Mouse (Mus musculus): Measurements from ENCODE around the gene Speer4f1. TPM values are rescaled to one million over a fixed set of nuclear protein-coding genes. Genes with fewer than 3 reads are reported as not detected.
"Not testable (repeated sequence)": the region's sequence is repeated elsewhere in the genome, so short reads cannot be mapped to it uniquely, and the experiment has no call there.

Gene Speer4f1
- polyA plus RNA-seq (2015; fragmentation: Nextera tagmentation; extraction: Ambion mirVana): not detected in 2 replicates

DNA sequence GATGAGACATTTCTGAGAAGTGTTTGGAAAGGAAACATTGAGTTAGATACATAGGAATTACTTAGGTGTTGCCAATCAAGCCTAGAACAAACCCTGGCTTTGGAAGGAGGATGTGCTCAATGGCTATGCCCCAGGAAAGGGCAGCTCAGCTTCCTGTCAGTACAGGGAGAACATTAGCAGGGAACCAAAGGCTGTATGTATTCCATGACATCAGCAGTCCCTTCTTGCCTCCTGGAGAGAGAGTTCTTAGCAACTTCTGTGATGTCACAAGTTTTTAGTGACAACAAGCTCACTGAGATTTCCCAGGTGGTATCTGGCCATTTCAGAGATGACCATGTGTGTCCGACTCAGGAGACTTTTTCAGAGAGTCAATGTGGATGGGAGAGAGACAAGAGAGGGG, at the start of gene Speer4f1:
TSS of gene Speer4f1 (plus strand) at position 301 of the 400 bp plus-strand sequence.
- 90% methylated on average over 1 of the region's 1 CpGs for WGBS
- not testable (repeated sequence) for DNase-seq (ENCODE audit: low spot score); H3K27me3 ChIP-seq (ENCODE audit: insufficient read depth, low read length); H3K36me3 ChIP-seq (ENCODE audit: insufficient read depth, low read length); H3K9ac ChIP-seq (ENCODE audit: low read depth, low read length); H3K4me3 ChIP-seq (replicated peaks; ENCODE audit: low read depth, low read length); ATAC-seq (replicated peaks; ENCODE audit: low FRiP score, low read depth); H3K4me1 ChIP-seq (replicated peaks; ENCODE audit: insufficient read depth, low read length); H3K9me3 ChIP-seq (replicated peaks; ENCODE audit: low read length); H3K4me2 ChIP-seq (ENCODE audit: low read length); H3K27ac ChIP-seq

DNA sequence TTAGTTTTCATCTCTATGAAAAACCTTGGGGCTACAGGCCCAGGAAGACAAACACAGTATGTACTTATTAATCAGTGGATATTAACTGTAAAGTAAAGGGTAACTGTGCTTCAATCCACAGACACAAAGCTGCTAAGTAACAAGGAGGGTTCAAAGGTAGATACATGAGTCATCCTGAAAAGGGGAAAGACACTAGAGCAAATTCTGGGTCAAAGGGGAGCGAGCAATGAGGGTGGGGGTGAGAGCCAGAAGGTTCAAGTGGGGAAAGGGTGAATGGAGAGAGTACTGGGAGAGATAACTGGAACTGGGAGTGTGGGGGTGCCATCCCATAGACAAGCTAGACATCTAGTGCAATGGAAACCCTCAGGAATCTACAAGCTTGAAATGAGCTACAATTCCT, 49.0 kb upstream of the Speer4f1 start:
- no peaks in the 10 kb centered on the region for H3K27me3 ChIP-seq (ENCODE audit: insufficient read depth, low read length)
- no peak overlapping the region for H3K9ac ChIP-seq (ENCODE audit: low read depth, low read length)
- H3K9me3 ChIP-seq (replicated peaks; ENCODE audit: low read length): no peaks in the 10 kb centered on the region
- H3K4me1 ChIP-seq (replicated peaks; ENCODE audit: insufficient read depth, low read length): no peaks in the 10 kb centered on the region
- no peak overlapping the region for H3K4me3 ChIP-seq (replicated peaks; ENCODE audit: low read depth, low read length)
- DNase-seq (ENCODE audit: low spot score) (no peak), ATAC-seq (replicated peaks; ENCODE audit: low FRiP score, low read depth) (peak; percentile 77; the same call in 1 of the 2 replicates)
- H3K4me2 ChIP-seq (ENCODE audit: low read length): no peak overlapping the region
- no peaks in the 10 kb centered on the region for H3K36me3 ChIP-seq (ENCODE audit: insufficient read depth, low read length)
- no peak for TF ChIP-seq CTCF (IDR thresholded peaks at IDR 0.05; ENCODE audit: low read depth)
- WGBS: 91% methylated on average over 1 of the region's 1 CpGs
- H3K27ac ChIP-seq: no peak overlapping the region

GRCm38 (mm10) chr5:17434721-17435120, 41.2 kb upstream of the Speer4f1 start:
- no peak overlapping the region for H3K27ac ChIP-seq
- no peaks in the 10 kb centered on the region for H3K36me3 ChIP-seq (ENCODE audit: insufficient read depth, low read length)
- no peak for TF ChIP-seq CTCF (IDR thresholded peaks at IDR 0.05; ENCODE audit: low read depth)
- 76% methylated on average over 3 of the region's 3 CpGs for WGBS
- no peaks in the 10 kb centered on the region for H3K27me3 ChIP-seq (ENCODE audit: insufficient read depth, low read length)
- DNase-seq (ENCODE audit: low spot score) (no peak), ATAC-seq (replicated peaks; ENCODE audit: low FRiP score, low read depth) (no peak)
- H3K9me3 ChIP-seq (replicated peaks; ENCODE audit: low read length): no peaks in the 10 kb centered on the region
- H3K4me3 ChIP-seq (replicated peaks; ENCODE audit: low read depth, low read length): no peak overlapping the region
- H3K4me2 ChIP-seq (ENCODE audit: low read length): no peak overlapping the region
- H3K4me1 ChIP-seq (replicated peaks; ENCODE audit: insufficient read depth, low read length): no peaks in the 10 kb centered on the region
- H3K9ac ChIP-seq (ENCODE audit: low read depth, low read length): no peak overlapping the region

DNA sequence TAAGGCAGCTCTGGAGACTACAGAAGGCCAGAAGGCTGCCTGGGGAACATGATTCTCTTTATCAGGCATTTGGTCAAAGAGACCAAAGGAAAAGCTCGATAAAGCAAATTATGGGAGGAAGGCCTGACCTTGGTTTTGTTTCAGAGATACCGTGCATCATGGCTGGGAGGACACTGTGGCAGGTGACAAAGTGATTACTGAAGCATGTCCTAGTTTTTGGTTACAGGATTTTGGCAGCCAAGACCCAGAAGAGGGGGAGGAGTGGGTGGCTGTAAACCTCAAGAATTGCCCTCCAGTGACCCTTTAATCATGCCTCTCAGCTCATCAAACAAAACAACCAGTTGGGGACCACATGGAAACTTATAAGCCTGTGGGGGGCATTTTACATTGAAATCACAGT, 39.7 kb upstream of the Speer4f1 start:
- Histone ChIP-seq H3K27me3 (ENCODE audit: insufficient read depth, low read length) (no peaks in the 10 kb centered on the region), H3K9ac (ENCODE audit: low read depth, low read length) (no peak overlapping the region), H3K9me3 (replicated peaks; ENCODE audit: low read length) (no peaks in the 10 kb centered on the region), H3K4me1 (replicated peaks; ENCODE audit: insufficient read depth, low read length) (no peaks in the 10 kb centered on the region), H3K36me3 (ENCODE audit: insufficient read depth, low read length) (no peaks in the 10 kb centered on the region), H3K4me3 (replicated peaks; ENCODE audit: low read depth, low read length) (no peak overlapping the region), H3K27ac (no peak overlapping the region), H3K4me2 (ENCODE audit: low read length) (no peak overlapping the region)
- peak; percentile 73; the same call in 1 of the 2 replicates for ATAC-seq (replicated peaks; ENCODE audit: low FRiP score, low read depth)
- 22% methylated on average over 2 of the region's 2 CpGs for WGBS
- peak; percentile 63 for DNase-seq (ENCODE audit: low spot score)
- TF ChIP-seq CTCF (IDR thresholded peaks at IDR 0.05; ENCODE audit: low read depth): no peak

GRCm38 (mm10) chr5:17439487-17440102, 36.3 kb upstream of the Speer4f1 start:
- Histone ChIP-seq H3K27me3 (ENCODE audit: insufficient read depth, low read length) (no peaks in the 10 kb centered on the region), H3K27ac (no peak overlapping the region), H3K4me3 (replicated peaks; ENCODE audit: low read depth, low read length) (no peak overlapping the region), H3K36me3 (ENCODE audit: insufficient read depth, low read length) (no peaks in the 10 kb centered on the region), H3K4me1 (replicated peaks; ENCODE audit: insufficient read depth, low read length) (no peaks in the 10 kb centered on the region), H3K9ac (ENCODE audit: low read depth, low read length) (no peak overlapping the region), H3K4me2 (ENCODE audit: low read length) (no peak overlapping the region), H3K9me3 (replicated peaks; ENCODE audit: low read length) (no peaks in the 10 kb centered on the region)
- no peak for ATAC-seq (replicated peaks; ENCODE audit: low FRiP score, low read depth)
- DNase-seq (ENCODE audit: low spot score): peak; percentile 79
- no peak for TF ChIP-seq CTCF (IDR thresholded peaks at IDR 0.05; ENCODE audit: low read depth)

DNA sequence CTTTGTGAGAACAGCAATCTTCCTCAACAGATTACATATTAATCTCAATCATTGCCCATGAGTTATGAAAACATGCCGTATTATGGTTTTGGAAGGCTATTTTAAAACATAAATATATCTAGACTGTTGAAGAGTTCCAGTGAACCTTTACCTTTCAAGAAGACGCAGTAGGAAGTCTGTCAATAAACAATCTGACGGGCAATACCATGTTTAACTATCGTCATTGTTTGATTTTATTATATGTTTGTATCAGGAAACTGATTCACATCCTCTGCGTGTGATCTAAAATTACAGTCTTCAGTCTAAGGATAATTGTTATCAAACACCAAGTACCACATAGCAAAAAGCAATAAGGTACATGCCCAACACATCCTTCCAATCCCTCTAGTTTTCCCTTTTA, 21.8 kb upstream of the Speer4f1 start:
- Histone ChIP-seq H3K27ac (no peak overlapping the region), H3K4me3 (replicated peaks; ENCODE audit: low read depth, low read length) (no peak overlapping the region), H3K9ac (ENCODE audit: low read depth, low read length) (no peak overlapping the region), H3K4me2 (ENCODE audit: low read length) (no peak overlapping the region), H3K36me3 (ENCODE audit: insufficient read depth, low read length) (no peaks in the 10 kb centered on the region), H3K9me3 (replicated peaks; ENCODE audit: low read length) (no peaks in the 10 kb centered on the region), H3K27me3 (ENCODE audit: insufficient read depth, low read length) (no peaks in the 10 kb centered on the region), H3K4me1 (replicated peaks; ENCODE audit: insufficient read depth, low read length) (no peaks in the 10 kb centered on the region)
- DNase-seq (ENCODE audit: low spot score) (no peak), ATAC-seq (replicated peaks; ENCODE audit: low FRiP score, low read depth) (no peak)
- no peak for TF ChIP-seq CTCF (IDR thresholded peaks at IDR 0.05; ENCODE audit: low read depth)
- 86% methylated on average over 5 of the region's 5 CpGs for WGBS

Data from kidney, postnatal 0 days (tissue).